Mouse (Mus musculus) E14TG2a.4 (cell line): ENCODE data around the gene Arl5b.

Experiments used
- CTCF ChIP-seq: conservative IDR thresholded peaks from 2 replicates; pipeline ENCODE4 v1.5.1; 2014; ENCODE audit warnings: low read length
- POU5F1 ChIP-seq: IDR thresholded peaks from 2 replicates; pipeline ENCODE4 v1.6.1; 2014; ENCODE audit warnings: low read length, borderline replicate concordance

DNA sequence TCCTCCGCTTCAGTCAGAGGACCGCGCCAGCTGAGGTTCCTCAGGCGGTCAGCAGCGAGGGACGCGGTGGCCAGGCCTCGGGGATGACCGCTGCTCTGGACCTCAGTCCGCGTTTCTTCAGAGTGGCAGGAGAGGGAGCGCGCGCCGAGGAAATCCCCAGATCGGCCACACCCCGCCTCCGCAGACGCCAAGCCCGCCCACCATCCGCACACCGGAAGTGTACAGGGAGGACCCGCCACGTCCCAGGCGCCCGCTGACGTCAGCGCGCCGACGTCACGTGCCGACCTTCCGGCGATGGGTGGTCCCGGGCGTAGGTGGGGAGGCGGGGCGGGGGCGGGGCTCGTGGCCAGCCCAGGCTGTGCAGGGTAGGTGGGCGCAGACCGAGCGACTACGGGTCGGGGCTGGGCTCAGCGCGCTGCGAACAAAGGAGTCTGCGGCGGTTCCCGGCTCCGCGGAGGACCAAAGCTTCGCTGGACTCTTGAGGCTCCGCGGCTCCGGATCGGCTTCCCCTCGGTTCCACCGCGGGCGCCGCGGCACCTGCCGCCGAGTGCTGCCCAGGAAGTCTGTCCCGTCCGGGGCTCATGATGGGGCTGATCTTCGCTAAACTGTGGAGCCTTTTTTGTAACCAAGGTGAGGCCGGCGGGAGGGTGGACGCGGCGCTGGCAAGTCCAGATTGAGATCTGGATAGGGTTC, 5.9 kb downstream of the Arl5b start, which contains the start of gene Nsun6:
- TF ChIP-seq CTCF (no peak), POU5F1 (no peak)
